17 mouse cellular contexts compared by ENCODE assay signal in genomic region chr11:54728371-54728770, GRCm38 (mm10). TPM values are rescaled to one million over a fixed set of nuclear protein-coding genes. Genes with fewer than 3 reads are reported as not detected.
DNase-seq lines count a peak whose midpoint lies in the region; ATAC-seq and TF ChIP-seq lines count a peak whose summit lies in the region.
"Had no signal": no experiment of that assay in that cellular context is flagged by ENCODE, and none has a peak within 500 bp of the region (broad histone marks: within the 10 kb centered on the region; RNA-seq: fewer than 3 reads in every experiment).

No protein-coding gene starts in this region.

- H3K27me3 ChIP-seq in lung, postnatal 0 days (replicated peaks; ENCODE audit: insufficient read depth, low read length) = no peaks in the 10 kb centered on the region
- H3K27me3 ChIP-seq in CH12.LX (replicated peaks) = no peaks in the 10 kb centered on the region
- H3K27me3 ChIP-seq: limb, embryonic 15.5 days had no signal

- intact Hi-C loops in gastrocnemius, adult 2 months (cut with DNase I) = no loop called here

- 0 out of 2 replicates have a peak overlapping the region, but pooled peaks have one; percentile 2 for H3K27ac ChIP-seq in gastrocnemius, adult 2 months
- 0 out of 2 replicates have a peak overlapping the region, but pooled peaks have one; percentile 63 for H3K27ac ChIP-seq in lung, postnatal 0 days (ENCODE audit: low read length)
- H3K27ac ChIP-seq in CH12.LX (ENCODE audit: insufficient read depth, low read depth) = peak overlapping the region; percentile 99
- H3K27ac ChIP-seq: hindbrain, postnatal 0 days; limb, embryonic 15.5 days had no signal

- no peaks in the 10 kb centered on the region for H3K4me1 ChIP-seq in lung, postnatal 0 days (ENCODE audit: insufficient read depth, low read depth, low read length)
- H3K4me1 ChIP-seq in CH12.LX (ENCODE audit: control insufficient read depth in 1 of 2, insufficient read depth in 2 of 2) = peaks cover 44 to 87% of the 10 kb centered on the region in 2 experiments

- H3K9me3 ChIP-seq in lung, postnatal 0 days (ENCODE audit: low read length) = no peaks in the 10 kb centered on the region
- H3K9me3 ChIP-seq in CH12.LX (replicated peaks; ENCODE audit: low read length) = peaks cover 5% of the 10 kb centered on the region
- H3K9me3 ChIP-seq: G1E; limb, embryonic 15.5 days had no signal

- H3K4me3 ChIP-seq in gastrocnemius, adult 2 months = no peak overlapping the region
- H3K4me3 ChIP-seq in lung, postnatal 0 days (ENCODE audit: low read depth, low read length) = no peak overlapping the region
- no peak overlapping the region for H3K4me3 ChIP-seq in CH12.LX (replicated peaks in 1 of 3; ENCODE audit: low read depth in 2 of 3, low read length in 2 of 3, poor library complexity in 1 of 3)
- H3K4me3 ChIP-seq: limb, embryonic 15.5 days had no signal

- TF ChIP-seq EP300 in lung, postnatal 0 days (IDR thresholded peaks at IDR 0.05) = no peak
- peak; percentile 78 for TF ChIP-seq EP300 in CH12.LX (IDR thresholded peaks at IDR 0.05; ENCODE audit: low read length)

- dilution Hi-C loops in CH12.LX (cut with MboI; ENCODE audit: extremely low pct_ligation_motif_present, extremely low pct_unique_long_range_greater_than_20kb, low sequenced_read_pairs) = no loop called here

- no peak for DNase-seq in gastrocnemius, adult 2 months
- no peak for DNase-seq in gastrocnemius, postnatal 10 days
- no peak for DNase-seq in lung, postnatal 0 days (ENCODE audit: low spot score)
- DNase-seq in lung, adult 18-20 months = no peak
- DNase-seq in CH12.LX (ENCODE audit: extremely low read depth) = peak; percentile 85
- DNase-seq in natural killer cell, adult 2 months (ENCODE audit: low spot score in 2 of 2) = peak; percentile 59 to 63
- DNase-seq in right cerebral cortex, postnatal 25 days = no peak
- DNase-seq in cerebellum, postnatal 10 days = no peak
- DNase-seq: adrenal gland, postnatal 14 days; cerebellum, postnatal 14 days; heart, adult 18-20 months; lung, embryonic 14.5 days; spleen, adult 18-20 months had no signal

- no peak for TF ChIP-seq CTCF in gastrocnemius, adult 2 months (IDR thresholded peaks at IDR 0.05)
- no peak for TF ChIP-seq CTCF in lung, postnatal 0 days (IDR thresholded peaks at IDR 0.05)
- TF ChIP-seq CTCF in CH12.LX (conservative IDR thresholded peaks at IDR 0.05 in 1 of 2, IDR thresholded peaks at IDR 0.05 in 1 of 2; ENCODE audit: low read depth in 2 of 2, low read length in 2 of 2) = no peak

- in situ Hi-C loops in CH12.LX (cut with MboI; ENCODE audit: low pct_ligation_motif_present, low pct_unique_long_range_greater_than_20kb, low sequenced_read_pairs) = no loop called here

- no peak for TF ChIP-seq RAD21 in CH12.LX (IDR thresholded peaks at IDR 0.05; ENCODE audit: low read depth, low read length)

- no peak overlapping the region for H3K4me2 ChIP-seq in lung, postnatal 0 days (replicated peaks; ENCODE audit: low read depth, low read length)
- peak overlapping the region; percentile 85 for H3K4me2 ChIP-seq in CH12.LX (ENCODE audit: insufficient read depth, low read depth, poor library complexity, severe bottlenecking)
- H3K4me2 ChIP-seq: limb, embryonic 15.5 days; lung, embryonic 14.5 days had no signal

- ATAC-seq in lung, postnatal 0 days = no peak
- ATAC-seq: forebrain, embryonic 14.5 days; hindbrain, postnatal 0 days had no signal

- 95% methylated on average over 2 of the region's 2 CpGs for WGBS in lung, postnatal 0 days

- no peak for TF ChIP-seq POLR2A in CH12.LX (IDR thresholded peaks at IDR 0.05; ENCODE audit: low read depth, low read length)

- H3K79me2 ChIP-seq in CH12.LX (replicated peaks; ENCODE audit: control insufficient read depth, extremely low read depth, insufficient read depth, poor library complexity, severe bottlenecking) = peaks cover 40% of the 10 kb centered on the region

- H3K9ac ChIP-seq in lung, postnatal 0 days (replicated peaks; ENCODE audit: low read depth) = no peak overlapping the region
- H3K9ac ChIP-seq in CH12.LX (ENCODE audit: insufficient read depth, low read depth) = peak overlapping the region; percentile 29
- H3K9ac ChIP-seq: limb, embryonic 15.5 days; lung, embryonic 14.5 days had no signal

- 0 out of 2 replicates have a peak, but pooled peaks cover under 1% of the 10 kb centered on the region for H3K36me3 ChIP-seq in lung, postnatal 0 days (ENCODE audit: insufficient read depth, low read length)
- peaks cover 21 to 56% of the 10 kb centered on the region in 2 experiments for H3K36me3 ChIP-seq in CH12.LX (replicated peaks in 1 of 2; ENCODE audit: control insufficient read depth in 1 of 2, insufficient read depth in 1 of 2, low read length in 1 of 2)

TF ChIP-seq in CH12.LX, 34 proteins besides CTCF, POLR2A, EP300 and RAD21:
- TF ChIP-seq IRF4 (IDR thresholded peaks at IDR 0.05; ENCODE audit: low read depth, low read length) (peak; percentile 58), TCF12 (IDR thresholded peaks at IDR 0.05; ENCODE audit: low read depth, low read length) (no peak), MAZ (IDR thresholded peaks at IDR 0.05; ENCODE audit: low read depth, low read length) (no peak), USF2 (conservative IDR thresholded peaks at IDR 0.05; ENCODE audit: low read depth, low read length) (no peak), NRF1 (IDR thresholded peaks at IDR 0.05; ENCODE audit: low read depth, low read length) (no peak), JUND (conservative IDR thresholded peaks at IDR 0.05; ENCODE audit: low read depth, low read length) (no peak), POLR2AphosphoS2 (IDR thresholded peaks at IDR 0.05; ENCODE audit: low read depth, low read length) (no peak), NELFE (IDR thresholded peaks at IDR 0.05; ENCODE audit: low read depth, low read length) (no peak), UBTF (IDR thresholded peaks at IDR 0.05; ENCODE audit: low read depth, low read length) (no peak), MYC (IDR thresholded peaks at IDR 0.05; ENCODE audit: low read depth, low read length) (no peak), USF1 (IDR thresholded peaks at IDR 0.05; ENCODE audit: low read depth, low read length) (no peak), SMC3 (IDR thresholded peaks at IDR 0.05; ENCODE audit: low read depth, low read length) (no peak), BHLHE40 (IDR thresholded peaks at IDR 0.05; ENCODE audit: low read depth, low read length) (peak; percentile 92), ZMIZ1 (IDR thresholded peaks at IDR 0.05; ENCODE audit: low read depth, low read length) (no peak), RCOR1 (conservative IDR thresholded peaks at IDR 0.05; ENCODE audit: low read depth, low read length) (no peak), MEF2A (IDR thresholded peaks at IDR 0.05; ENCODE audit: borderline replicate concordance, low read depth, low read length) (no peak), ELF1 (IDR thresholded peaks at IDR 0.05; ENCODE audit: low read depth, low read length) (no peak), E2F4 (IDR thresholded peaks at IDR 0.05; ENCODE audit: insufficient replicate concordance, low read depth, low read length) (no peak), SIN3A (IDR thresholded peaks at IDR 0.05; ENCODE audit: low read length) (peak; percentile 24; the same call in 1 of the 2 replicates)

RNA-seq across cellular contexts. Expression of gene Cdc42se2, which starts 59.1 kb away (rescaled TPM):
- total RNA-seq in gastrocnemius, adult 2 months (2021) = 10 to 100 TPM; 14.4 to 19.6 TPM
- total RNA-seq in gastrocnemius, postnatal 10 days (2021) = 10 to 100 TPM; 22.1 to 22.5 TPM
- 56.3 and 62.5 TPM in 2 replicates for polyA plus RNA-seq in lung, postnatal 0 days (2015; fragmentation: Nextera tagmentation; extraction: Ambion mirVana)
- total RNA-seq in CH12.LX (2012; rRNA removed) (97.9 and 99.1 TPM in 2 replicates), CH12.LX (2014; rRNA removed) (215 and 227 TPM in 2 replicates)
- 84.7 and 97.4 TPM in 2 replicates for polyA plus RNA-seq in CH12.LX (2012; ENCODE audit: insufficient read length, low read depth)

Comparison
In these comparisons a context has a peak if more than half of its experiments do, and no peak if none do; other contexts are left out.
1. DNase-seq: peak in CH12.LX (single experiment) and natural killer cell, adult 2 months (2 of 2); none in gastrocnemius, adult 2 months (single experiment), gastrocnemius, postnatal 10 days (single experiment), lung, postnatal 0 days (single experiment), lung, adult 18-20 months (0 of 2), right cerebral cortex, postnatal 25 days (single experiment) and cerebellum, postnatal 10 days (0 of 2).
2. H3K27ac ChIP-seq: peak in every context shown above with its lines; median percentile 99 in CH12.LX; 63 in lung, postnatal 0 days; 2 in gastrocnemius, adult 2 months.
3. RNA of gene Cdc42se2, which starts 59.1 kb away (total RNA-seq): 97.9 to 227 TPM in CH12.LX; 22.1 to 22.5 TPM in gastrocnemius, postnatal 10 days and 14.4 to 19.6 TPM in gastrocnemius, adult 2 months; every median in the first group is over 4 times any median in the second.